Mouse (Mus musculus): Measurements from ENCODE around the gene Gnb1l.

- TF ChIP-seq CTCF (IDR thresholded peaks at IDR 0.05; ENCODE audit: low read depth) = no peak
- TF ChIP-seq EP300 (IDR thresholded peaks at IDR 0.05; ENCODE audit: low read depth) = no peak
These were observed 43.1 kb upstream of the Gnb1l start for GRCm38 (mm10) chr16:18455407-18455806.

All from liver, embryonic 14.5 days (tissue).